Mouse (Mus musculus) NIH3T3 (cell line): ENCODE results near the gene Rex1bd.
A peak's percentile ranks its signal among the peaks of the same experiment; 100 is the strongest.
"Not testable (repeated sequence)": the region's sequence is repeated elsewhere in the genome, so short reads cannot be mapped to it uniquely, and the experiment has no call there.

Source experiments
- DNase-seq: peaks from one replicate; pipeline ENCODE4 v3.0.0-alpha.2; 2012; ENCODE audit warnings: low read depth

Gene Rex1bd

DNA sequence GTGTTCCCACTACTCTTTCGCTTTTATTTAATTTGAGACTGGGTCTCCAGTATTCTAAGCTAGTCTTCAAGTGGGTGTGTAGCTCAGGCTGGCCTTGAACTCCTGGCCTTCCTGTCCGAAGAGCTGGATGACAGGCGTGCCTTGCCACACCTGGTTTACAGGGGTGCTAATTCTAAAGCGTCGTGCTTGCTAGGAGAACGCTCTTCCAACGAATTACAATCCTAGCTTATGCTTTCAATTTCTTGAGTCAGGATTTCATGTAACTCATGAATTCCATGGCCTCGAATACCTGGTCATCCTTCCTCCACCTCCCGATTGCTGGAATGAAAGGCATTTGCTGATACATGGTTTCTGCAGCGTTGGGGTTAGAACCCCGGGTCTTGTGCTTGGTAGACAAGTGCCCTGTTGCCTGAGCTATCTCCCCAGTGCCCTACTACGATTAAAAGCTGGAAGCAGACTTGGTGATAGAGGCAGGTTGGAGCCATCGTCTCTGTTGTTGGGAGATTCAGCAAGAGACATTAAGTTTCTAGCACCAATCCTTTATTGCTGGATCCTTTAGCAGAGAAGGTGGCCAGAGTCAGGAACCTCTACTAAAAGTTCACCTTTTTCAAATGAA, 21.7 kb upstream of the Rex1bd start:
- DNase-seq: no peak

DNA sequence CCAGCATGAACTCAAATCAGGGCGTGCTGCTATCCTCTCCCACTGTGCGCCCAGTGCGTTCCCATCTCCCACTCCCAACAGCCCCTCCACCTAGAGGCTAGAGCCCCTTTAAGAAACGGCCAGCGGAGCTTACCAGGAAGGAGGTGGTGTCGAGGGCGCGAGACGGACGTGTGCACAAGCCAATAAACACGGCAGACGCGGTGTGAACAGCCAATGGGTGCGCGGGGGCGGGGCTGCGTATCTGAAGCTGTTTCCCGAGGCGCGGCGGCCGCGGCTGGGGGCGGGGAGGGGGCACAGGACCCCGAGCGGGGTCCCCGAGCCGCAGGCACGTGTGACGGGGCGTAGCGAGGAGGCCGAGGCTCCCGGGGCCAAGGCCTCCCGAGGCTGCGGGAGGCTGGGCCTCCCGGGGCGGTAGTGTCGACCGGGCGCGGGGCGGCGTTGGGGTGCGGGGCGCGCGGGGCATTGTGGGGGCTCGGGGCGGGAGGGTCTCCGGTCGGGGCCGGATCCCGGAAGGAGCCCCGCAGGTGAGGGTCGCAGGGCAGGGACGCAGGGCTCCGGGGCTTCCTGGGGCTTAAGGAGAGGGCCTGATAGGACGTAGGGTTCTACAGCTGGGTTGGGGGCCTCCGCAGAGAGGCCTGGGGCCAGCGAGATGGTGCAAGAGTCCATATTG, 21.1 kb upstream of the Rex1bd start, which contains the start of the genes Fkbp8 and Kxd1:
Fkbp8 (plus strand) TSS at position 213 of the 670 bp plus-strand sequence.
Kxd1 (minus strand) TSS at position 445 of the 670 bp plus-strand sequence.
- DNase-seq: peak; percentile 96

DNA sequence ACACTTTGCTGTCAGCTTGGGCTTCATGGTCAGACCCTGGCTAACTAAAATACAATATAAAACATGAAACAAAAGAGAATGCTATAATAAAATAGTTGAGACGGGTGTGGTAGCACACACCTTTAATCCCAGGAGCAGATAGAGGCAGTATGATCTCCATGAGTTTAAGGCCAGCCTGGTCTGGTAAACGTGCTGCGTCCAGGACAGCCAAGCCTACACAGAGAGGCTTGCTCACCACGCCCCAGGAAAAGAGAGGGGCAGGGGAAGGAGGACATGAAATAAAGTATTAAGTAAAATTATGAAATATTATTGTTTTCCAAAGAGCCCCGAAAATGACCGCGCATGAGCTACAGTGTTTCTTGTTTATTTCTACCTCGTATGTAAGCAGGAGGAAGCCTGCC, 20.6 kb upstream of the Rex1bd start:
- no peak for DNase-seq

- peak; percentile 99 for DNase-seq
These were observed 16.2 kb upstream of the Rex1bd start for GRCm38 (mm10) chr8:70522592-70523403.

GRCm38 (mm10) chr8:70519606-70520005, 13.1 kb upstream of the Rex1bd start:
- DNase-seq: no peak

DNA sequence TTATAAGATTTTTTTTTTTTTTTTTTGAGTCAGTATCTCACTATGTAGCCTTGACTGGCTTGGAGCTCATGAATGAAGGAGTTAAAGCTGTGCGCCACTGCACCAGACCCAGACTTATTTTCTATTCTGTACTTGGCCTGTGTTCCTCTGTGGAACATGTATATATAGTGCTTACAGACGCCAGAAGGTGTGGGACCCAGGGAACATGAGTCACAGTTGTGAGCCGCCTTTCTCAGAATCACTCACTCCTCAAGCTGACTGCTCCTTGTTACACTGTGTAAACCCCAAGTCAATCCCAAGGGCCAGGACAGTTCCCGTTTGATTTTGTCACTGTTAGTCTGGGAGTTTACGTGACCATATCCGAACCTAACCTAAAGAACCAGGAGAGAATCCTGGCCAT, 12.5 kb upstream of the Rex1bd start:
- DNase-seq: no peak

GRCm38 (mm10) chr8:70517940-70518643, 11.5 kb upstream of the Rex1bd start:
- DNase-seq: no peak

DNA sequence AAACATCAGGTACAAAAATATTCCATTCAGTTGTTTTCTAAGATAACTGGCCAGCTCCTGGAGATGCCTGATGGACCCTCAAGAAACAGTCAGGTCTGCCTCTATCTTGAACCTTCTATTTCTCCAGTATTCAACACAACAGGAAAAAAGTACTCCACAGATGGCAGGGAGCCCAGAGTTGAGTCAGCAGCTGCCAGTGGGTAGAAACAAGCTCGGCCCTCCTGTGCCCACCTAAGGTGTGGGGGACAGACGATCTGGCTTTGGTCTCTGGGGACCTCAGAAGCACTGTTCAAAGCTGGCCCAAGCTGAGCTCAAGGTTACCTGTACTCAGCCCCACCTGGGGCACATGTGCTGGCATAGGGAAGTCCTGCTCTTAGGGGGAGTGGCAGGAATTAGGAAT, 6.9 kb upstream of the Rex1bd start:
- DNase-seq: peak; percentile 88

- no peak for DNase-seq
These were observed 5.8 kb upstream of the Rex1bd start for GRCm38 (mm10) chr8:70512253-70512903.

GRCm38 (mm10) chr8:70511770-70512169, 5.2 kb upstream of the Rex1bd start:
- no peak for DNase-seq

- DNase-seq: not testable (repeated sequence)
These were observed 4.6 kb upstream of the Rex1bd start for GRCm38 (mm10) chr8:70511174-70511573.

DNA sequence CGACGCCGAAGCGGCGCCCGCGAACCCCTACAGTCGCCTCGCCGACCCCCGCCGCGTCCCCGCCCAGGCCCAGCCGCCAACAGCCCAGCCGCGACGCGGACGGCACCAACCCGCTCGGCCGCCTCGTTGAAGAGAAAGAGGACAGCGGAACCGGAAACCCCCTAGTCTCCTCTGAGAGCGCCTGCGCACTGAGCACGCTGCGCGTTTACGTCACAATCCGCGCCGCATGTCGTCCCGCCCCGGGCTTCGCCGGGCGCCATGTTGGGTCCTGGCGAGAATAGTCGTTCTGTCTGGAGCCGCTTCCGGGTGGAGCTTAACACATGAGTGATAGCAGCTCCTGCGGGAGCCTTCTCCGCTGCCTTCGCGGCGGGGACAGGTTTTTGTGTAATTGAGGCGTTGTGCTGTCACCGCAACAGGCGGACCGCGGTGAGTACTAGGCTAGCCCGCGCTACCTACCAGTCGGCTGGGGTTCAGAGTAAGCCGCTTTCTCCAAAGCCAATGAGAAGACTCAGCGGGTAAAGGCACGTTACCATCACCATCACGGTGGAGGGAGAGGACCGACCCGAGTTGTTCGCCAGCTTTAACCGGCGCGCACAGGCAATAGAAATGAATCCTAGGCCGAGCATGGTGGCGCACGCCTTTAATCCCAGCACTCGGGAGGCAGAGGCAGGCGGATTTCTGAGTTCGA, 3.8 kb upstream of the Rex1bd start, which contains the start of gene Uba52:
Uba52 (minus strand) TSS at position 574 of the 688 bp plus-strand sequence.
- DNase-seq: peak; percentile 99

DNA sequence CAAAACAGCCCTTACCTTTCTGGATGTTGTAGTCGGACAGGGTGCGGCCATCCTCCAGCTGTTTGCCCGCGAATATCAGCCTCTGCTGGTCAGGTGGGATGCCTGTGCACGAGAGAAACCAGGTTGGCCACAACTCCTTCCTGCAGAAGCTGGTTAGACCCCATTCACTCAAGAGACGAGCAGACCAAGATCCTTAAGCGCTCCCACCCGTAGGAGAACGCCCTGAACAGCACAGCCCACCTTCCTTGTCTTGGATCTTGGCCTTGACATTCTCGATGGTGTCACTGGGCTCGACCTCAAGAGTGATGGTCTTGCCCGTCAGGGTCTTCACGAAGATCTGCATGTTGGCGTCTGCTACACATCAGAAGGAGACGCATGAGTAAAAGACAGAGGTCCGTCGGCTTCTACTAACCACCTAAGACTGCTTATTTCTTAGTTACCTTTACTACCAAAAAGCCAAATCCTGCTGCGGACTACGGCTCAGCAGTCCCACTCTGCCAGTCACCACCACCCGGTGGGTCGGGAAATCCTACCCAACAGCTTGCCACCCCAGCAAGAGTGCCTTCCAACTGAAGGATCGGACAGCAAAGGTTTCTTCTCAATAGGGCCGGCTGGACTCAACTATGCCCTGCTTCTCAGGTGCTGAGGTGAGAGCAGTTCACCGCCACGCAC, 2.9 kb upstream of the Rex1bd start:
- no peak for DNase-seq

DNA sequence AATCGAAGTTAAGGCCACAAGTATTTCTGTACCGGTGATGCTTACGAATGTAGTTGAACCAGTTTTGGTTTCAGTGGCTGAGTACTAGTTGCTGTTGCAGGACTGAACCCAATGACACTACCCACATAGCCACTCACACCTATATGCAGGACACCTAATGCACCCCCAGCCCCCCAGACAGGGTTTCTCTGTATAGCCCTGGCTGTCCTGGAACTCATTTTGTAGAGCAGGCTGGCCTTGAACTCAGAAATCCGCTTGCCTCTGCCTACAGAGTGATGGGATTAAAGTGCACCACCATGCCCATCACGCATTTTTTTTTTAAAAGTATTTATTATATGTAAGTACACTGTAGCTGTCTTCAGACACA, 458 bp upstream of the Rex1bd start:
- DNase-seq: no peak

GRCm38 (mm10) chr8:70505698-70506327, 739 bp downstream of the Rex1bd start:
- no peak for DNase-seq

GRCm38 (mm10) chr8:70504851-70505250, 1.7 kb downstream of the Rex1bd start:
- DNase-seq: peak; percentile 92

- DNase-seq: peak; percentile 99
These were observed 2.2 kb downstream of the Rex1bd start for GRCm38 (mm10) chr8:70504291-70504716.

DNA sequence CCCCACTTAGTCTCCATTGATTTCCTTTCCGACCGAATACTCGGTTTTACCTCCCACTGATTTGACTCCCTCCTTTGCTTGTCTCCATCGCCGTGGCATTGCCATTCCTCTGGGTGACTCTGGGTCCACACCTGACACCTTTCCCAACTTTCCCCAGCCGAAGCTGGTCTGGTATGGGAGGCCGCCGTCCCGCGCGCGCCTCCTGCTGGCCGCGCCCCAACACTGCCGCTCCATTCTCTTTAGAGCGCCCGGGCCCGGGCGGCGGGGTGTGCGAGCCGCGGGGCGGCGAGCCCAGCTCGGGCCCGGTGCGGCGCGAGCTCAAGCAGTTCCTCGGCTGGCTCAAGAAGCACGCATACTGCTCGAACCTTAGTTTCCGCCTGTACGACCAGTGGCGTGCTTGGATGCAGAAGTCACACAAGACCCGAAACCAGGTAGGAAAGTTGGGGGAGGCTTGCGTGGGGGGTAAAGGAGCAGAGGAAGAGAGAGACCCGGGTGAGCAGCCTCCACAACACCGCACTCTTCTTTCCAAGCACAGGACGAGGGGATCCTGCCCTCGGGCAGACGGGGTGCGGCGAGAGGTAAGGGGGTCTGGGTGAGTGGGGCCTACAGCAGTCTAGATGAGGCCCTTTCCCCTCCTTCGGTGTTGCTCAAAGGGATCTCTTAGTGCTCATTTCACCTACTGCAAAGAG, 3.3 kb downstream of the Rex1bd start:
- peak; percentile 92 for DNase-seq

- no peak for DNase-seq
These were observed 4.0 kb downstream of the Rex1bd start for GRCm38 (mm10) chr8:70502540-70502939.
